Mouse (Mus musculus): ENCODE data around the gene Trappc2l.
A peak's percentile ranks its signal among the peaks of the same experiment; 100 is the strongest.

Gene Trappc2l

DNA sequence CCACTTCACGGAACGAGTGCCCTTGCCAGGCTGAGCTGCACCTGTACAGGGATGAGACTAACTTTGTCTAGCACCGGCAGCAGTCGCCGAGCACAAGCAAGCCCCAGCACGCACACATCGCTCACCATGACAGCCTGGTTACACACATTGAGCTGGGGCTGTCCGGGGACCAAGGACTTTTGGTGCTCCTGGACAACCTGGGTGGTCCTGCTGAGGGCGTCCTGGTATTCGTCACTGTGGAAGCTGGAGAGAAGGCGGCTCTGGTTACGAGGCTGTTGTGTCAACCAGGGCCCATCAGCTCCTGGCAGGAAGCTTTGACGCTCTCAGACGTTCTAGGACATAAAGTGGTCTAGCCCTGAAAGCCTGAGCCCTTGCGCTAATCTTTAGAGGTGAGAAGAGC lies 30.5 kb upstream of the Trappc2l start:
- DNase-seq (ENCODE audit: low read depth, low spot score): no peak

DNA sequence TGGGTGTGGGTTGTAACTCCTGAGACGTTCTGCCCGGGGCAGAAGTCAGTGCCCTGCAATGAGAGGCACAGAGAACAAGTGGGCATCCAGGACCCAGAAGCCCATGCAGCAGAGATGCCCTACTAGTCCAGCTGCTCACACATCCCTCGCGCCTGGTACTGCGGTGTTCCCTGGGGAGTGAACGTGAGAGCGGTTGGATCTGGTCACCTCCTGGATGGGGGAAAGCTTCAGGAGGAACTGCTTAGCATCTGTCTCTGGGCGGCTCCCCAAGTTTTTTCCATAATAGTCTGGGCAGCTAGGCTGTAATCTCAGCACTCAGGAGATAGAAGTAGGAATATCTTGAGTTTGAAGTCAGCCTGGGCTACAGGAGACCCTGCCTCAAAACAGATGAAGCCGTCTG lies 26.5 kb upstream of the Trappc2l start:
- DNase-seq (ENCODE audit: low read depth, low spot score): no peak

GRCm38 (mm10) chr8:122585411-122585891 lies 26.0 kb upstream of the Trappc2l start:
- DNase-seq (ENCODE audit: low read depth, low spot score): no peak

DNA sequence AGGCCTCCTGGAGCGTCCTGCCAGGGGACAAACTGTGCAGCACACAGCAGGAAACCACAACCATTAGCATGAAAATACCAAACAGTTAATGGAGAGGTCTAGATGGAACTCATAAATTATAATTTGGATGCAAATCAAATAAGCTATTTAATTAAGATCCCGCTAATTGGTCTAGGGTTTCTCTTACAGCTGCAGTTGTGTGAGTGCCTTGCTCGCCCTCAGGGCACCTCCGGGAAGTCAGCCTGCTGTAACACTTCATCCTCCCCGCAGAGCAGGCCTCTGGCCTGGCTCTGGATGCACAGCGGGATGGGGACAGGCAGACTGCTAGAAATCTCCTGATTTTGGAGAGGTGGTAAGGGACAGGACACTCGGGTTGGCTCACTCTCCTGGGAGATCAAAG lies 25.3 kb upstream of the Trappc2l start:
- no peak for DNase-seq (ENCODE audit: low read depth, low spot score)

- DNase-seq (ENCODE audit: low read depth, low spot score): no peak
These were observed 24.7 kb upstream of the Trappc2l start for GRCm38 (mm10) chr8:122586749-122587148.

DNA sequence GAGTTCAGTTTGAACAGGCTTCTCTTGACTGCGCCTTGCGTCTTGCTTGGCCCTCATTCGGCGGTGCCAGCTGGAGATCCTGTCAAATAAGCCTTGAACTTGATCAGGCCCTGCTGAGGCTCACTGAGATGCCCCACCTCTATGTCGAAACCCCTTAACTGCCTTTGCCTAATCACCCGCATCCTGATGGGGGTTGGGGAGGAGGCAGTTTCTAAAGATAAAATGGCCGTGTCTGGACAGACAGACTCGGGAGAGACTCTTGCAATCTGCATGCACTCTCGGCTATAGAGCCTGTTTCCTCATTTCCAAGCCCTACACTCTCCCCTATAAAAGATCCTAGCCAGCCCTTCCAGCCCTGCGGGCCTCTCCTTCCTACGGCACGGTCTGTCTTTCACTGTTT lies 18.2 kb upstream of the Trappc2l start:
- no peak for DNase-seq (ENCODE audit: low read depth, low spot score)

DNA sequence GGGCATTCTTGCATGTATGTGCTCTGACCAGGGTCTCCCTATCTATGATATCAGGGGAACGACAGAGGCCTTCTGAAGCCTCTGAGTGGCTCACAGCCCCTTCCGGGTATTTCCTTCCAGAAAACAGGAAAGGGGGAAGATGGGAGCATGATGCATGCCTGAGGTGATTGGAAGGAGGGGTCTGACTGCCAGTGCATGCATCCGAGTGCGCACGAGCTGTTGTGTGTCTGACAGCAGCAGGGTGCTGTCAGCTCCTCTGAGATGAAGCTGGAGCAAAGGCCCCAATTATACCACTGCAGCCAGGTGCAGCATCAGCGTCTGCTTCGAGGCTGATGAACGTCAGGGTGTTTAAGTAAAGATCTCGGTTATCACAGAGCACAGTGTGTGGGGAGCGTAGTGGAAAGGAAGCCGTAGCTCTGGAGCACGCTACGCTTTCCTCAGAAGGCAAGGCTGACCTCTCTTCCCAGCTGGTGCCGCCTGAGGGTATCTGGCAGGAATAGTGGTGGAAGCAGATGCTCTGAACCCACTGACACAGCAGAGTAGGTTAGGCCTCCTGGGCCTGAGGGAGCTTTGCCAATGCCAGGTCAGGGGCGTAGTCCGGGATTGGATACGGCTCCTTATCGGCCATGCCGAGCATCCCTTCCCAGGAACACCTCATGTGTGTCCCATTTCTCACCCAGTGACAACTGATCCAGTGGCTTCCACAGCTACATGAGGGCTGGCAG lies 17.5 kb upstream of the Trappc2l start:
- no peak for DNase-seq (ENCODE audit: low read depth, low spot score)

GRCm38 (mm10) chr8:122596031-122596430 lies 15.4 kb upstream of the Trappc2l start:
- DNase-seq (ENCODE audit: low read depth, low spot score): no peak

GRCm38 (mm10) chr8:122600666-122601065 lies 10.8 kb upstream of the Trappc2l start:
- DNase-seq (ENCODE audit: low read depth, low spot score): no peak

DNA sequence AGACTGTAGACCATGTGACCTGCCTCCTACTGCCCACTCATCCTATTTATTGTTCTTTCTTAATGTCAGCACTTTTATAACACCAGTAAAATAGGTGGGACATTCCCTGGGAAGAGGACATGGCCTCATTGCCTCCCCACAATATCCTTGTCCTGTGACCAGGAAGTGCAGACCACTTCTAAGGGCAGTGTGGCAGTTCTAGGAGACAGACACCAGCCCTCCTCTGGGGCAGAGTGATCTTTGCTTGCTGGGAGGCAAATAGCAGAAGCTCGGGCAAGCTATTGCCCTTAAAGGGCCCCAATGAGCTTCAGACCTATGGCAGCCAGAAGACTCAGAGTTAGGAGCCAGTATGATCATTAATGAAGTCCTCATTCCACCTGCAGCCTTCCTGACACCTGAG lies 6.8 kb upstream of the Trappc2l start:
- DNase-seq (ENCODE audit: low read depth, low spot score): no peak

GRCm38 (mm10) chr8:122605367-122605766 lies 6.1 kb upstream of the Trappc2l start:
- no peak for DNase-seq (ENCODE audit: low read depth, low spot score)

- DNase-seq (ENCODE audit: low read depth, low spot score): no peak
These were observed 4.6 kb upstream of the Trappc2l start for GRCm38 (mm10) chr8:122606810-122607209.

GRCm38 (mm10) chr8:122610209-122610608 lies 1.2 kb upstream of the Trappc2l start:
- no peak for DNase-seq (ENCODE audit: low read depth, low spot score)

DNA sequence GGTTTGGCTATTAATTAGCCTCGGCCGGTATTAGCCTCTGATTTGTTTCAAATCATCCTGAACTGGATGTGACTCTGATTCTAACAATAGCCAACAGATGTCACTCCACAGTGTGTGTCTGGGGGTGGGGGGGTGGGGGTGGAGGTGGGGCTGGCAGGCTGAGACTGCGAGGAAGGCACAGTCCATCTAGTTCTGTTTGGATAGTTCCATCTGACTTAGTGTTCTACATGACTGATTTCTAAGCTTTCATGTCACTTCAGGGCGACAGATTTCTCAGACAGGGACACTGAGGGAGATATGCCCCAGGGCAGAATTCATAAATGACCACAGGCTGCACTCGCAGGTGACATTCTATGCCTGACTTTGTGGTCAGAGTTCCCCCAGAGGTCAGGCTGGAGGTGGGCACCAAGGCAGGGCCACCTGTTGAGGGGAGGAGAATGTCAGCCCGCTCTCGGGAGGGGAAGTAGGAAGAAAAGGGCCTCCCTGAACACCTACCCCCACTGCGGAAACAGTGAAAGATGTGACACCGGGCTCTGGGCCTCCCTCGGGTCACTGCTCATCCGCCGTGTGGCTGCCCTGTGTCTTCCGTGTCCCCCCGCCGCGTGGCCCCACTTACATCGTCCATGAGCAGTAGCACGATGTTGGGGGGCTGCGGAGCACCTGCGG lies 695 bp upstream of the Trappc2l start:
- DNase-seq (ENCODE audit: low read depth, low spot score): no peak

- no peak for DNase-seq (ENCODE audit: low read depth, low spot score)
These were observed 4.9 kb downstream of the Trappc2l start for GRCm38 (mm10) chr8:122616181-122616905.

GRCm38 (mm10) chr8:122617947-122618546 lies 6.6 kb downstream of the Trappc2l start:
- DNase-seq (ENCODE audit: low read depth, low spot score): peak; percentile 86

GRCm38 (mm10) chr8:122618660-122619378 lies 7.4 kb downstream of the Trappc2l start:
- DNase-seq (ENCODE audit: low read depth, low spot score): no peak

DNA sequence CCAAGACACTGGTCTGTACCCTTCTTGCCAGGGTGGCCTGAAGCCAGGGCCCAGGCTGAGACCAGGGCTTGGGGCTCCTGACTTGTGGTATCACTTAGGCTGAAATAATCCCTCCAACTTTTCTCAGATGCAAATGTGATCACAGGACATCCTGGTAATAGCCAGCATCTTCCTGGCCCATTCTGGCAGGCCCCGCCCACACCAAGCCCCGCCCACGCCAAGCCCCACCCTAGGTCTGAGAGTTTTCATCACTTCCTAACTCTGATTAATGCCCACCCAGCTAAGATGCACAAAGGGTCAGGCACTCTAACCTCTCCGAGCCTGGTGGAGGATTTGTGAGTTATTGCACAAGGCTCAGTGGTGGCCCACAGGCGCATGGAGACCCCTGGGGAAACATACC lies 9.0 kb downstream of the Trappc2l start:
- DNase-seq (ENCODE audit: low read depth, low spot score): no peak

DNA sequence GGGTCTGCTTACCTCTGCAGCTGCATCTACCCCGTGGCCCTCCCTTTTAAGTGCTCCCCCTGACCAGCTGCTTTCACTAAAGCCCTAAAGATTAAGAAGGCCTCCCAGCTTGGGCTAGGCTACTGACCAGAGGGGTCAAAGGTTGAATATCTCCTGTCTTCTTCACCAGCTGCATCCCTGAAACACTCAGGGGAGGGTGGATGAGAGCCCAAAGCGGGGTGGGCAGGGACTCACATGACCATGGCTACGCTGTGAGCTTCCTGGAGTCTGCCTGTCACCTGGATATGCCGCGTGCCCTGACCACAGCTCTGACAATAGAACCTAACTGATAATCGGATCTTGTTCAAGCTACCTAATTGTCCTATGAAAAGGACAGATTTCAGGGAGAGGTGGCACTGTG lies 11.3 kb downstream of the Trappc2l start, which contains the start of gene Pabpn1l:
Gene Pabpn1l (minus strand): TSS at position 13 of the 400 bp plus-strand sequence.
- no peak for DNase-seq (ENCODE audit: low read depth, low spot score)

DNA sequence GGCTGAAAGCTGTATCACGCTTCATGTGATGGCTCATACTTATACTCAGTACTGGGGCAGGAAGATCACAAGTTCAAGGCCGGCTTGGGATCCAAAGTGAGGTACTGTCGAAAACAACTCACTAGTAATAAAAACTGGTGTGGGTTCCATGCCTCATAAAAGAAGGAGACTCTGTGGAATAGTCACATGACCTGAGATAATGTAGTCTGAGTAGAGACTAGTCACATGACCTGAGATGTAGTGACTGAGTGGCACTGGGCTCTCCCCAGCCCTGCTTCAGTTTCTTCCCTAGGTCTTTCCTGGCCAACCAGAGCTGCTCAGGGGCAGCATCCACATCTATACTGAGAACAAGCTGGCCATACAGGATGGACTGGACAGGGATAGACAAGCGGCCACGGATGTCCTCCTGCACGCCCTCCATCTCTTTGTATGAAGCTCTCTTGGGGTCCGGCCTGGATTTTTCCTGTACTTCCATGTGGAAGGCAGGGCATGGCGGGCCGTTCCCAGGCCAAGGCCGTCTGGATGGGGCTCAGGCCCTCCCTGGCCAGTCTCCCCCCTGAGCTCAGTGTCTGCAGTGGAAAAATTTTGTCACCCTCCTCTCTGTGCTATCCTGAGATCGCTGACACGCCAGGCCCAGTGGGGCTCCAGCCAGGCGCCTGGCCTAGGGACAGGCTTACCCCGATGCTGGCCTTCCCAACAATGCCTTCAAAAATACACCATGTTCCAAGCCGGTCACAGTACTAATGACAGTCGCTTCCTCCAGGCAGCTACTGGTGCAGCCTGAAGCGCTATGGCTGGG lies 12.6 kb downstream of the Trappc2l start:
- no peak for DNase-seq (ENCODE audit: low read depth, low spot score)

DNA sequence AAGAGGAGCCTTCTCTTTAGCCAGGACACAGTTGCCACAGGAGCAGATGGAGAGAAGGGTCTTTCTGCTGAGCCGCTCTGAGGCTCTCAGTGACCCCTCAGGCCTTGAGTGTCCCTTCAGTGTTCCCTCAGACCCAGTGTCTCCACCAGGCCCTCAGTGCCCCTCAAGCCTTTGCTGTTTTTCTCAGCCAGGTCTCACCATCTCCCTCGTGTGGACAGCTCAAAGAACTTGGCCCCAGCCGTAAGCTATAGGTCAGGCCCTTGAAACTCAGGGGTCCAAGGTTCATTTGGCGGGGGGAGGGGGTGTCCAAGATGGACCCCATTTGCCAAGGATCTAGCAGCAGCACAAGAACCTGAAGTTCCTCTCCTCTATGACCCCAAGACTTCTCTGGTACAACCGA lies 13.2 kb downstream of the Trappc2l start:
- DNase-seq (ENCODE audit: low read depth, low spot score): no peak

Data from mesoderm, embryonic 11.5 days (tissue).